Mouse (Mus musculus) thymus, postnatal 25 days (tissue): ENCODE measurements around the gene Gsta4.
"Not testable (repeated sequence)": the region's sequence is repeated elsewhere in the genome, so short reads cannot be mapped to it uniquely, and the experiment has no call there.

Source experiments
- DNase-seq: peaks from one replicate; pipeline ENCODE4 v3.0.0; 2022

Gsta4 gene

DNA sequence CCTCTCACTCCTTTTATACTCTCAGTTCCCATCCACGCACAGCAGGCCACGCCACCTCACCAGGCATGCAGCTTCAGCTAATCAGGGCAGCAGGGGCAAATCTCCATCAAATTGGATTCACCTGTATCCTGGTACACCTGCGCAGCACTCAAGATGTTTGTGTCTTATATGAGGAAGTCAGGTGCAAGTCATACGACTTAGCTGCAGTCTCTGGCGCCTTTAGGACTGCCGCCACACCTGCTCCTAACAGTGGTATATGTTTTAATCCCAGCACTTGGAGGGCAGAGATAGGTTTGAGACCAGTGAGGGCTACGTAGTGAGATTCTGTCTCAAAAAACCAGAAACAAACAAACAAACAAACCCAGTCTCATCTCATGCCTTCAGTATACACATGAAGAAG is at the start of gene Gsta4:
Gsta4 (plus strand) TSS at position 301 of the 400 bp plus-strand sequence.
- DNase-seq: not testable (repeated sequence)

DNA sequence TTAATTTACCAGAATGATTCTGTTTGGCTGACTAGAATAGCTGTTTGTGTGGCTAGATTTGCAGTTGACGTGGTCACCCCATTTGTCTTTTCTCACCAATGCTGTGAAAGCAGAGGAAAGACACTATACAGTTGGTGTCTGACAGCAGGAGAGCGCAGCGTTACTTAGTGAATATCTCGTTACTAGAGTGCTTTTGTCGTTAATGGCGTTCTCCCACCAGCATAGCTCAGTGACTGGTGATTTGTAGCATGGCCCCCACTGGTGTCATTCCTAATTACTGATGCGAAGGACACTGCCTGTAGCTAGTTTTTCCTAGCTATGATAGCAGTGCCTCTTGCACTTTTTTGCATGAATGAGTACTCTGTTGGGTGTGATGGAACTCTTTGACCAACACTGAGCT is 46.9 kb upstream of the Gsta4 start:
- DNase-seq: no peak

DNA sequence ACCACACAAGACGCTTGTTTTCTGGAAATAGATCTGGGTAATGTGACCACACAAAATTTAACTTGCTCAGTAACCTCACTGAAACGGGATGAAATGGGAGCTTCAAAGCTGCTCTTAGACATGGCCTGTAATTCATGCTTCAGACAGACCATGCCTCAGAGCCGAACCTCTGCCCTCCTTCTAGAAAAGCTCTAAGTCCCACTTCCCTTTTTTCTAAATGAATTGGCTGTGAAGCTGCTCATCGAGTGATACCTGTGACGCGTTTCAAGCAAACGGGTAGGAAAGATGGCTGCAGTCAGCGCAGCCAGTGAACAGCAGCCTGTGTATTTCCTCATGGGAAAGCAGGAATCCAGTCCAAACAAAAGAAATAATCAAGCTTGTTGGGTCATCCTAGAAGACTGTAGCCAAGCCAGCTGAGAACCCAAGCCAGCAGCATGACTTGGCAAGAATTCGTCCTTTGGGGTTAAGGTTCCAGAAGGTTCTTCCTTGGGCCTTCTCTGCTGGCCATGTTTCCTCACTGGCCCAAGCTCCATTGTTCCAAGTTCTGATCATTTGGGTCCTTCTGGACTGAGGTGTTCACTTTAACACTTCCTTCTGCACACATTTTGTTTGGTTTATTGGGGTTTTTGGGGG is 44.4 kb upstream of the Gsta4 start:
- no peak for DNase-seq

DNA sequence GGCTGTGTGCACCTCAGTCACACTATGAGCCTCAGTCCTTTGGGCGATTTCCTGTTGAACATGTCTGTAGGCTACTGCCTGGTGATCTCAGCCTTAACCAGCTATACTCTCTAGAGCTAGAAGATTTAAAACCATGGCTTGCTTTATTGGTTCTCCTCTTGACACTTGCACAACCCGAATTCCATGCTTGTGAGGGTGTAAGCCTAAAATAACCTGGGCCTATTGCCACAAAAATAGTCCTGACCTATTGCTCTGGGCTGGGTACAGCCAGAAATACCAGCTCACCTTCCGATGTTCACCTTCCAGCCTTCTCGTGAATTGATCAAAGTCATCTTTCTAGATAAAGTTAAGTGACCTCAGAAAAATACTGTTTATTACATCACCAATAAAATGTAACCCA is 43.1 kb upstream of the Gsta4 start:
- DNase-seq: no peak

DNA sequence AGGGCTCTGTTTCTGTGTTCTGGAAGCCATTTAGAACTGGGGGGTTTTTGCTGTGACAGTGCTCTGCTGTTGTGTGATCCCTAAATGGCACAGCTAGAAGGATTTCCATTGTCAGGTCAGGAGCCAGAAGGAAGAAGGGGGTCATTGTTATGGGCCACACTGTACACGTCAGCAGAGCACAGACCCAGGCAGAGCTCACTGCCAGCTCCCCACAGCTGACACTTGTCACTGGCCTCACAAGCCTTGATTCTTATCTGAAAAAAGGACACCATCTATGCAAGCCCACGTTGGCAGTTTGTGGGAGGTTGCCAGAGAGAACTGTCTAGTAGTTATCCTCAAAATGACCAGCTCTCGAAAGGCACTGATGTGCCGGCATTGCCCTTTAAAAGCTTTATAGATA is 36.5 kb upstream of the Gsta4 start:
- DNase-seq: no peak

DNA sequence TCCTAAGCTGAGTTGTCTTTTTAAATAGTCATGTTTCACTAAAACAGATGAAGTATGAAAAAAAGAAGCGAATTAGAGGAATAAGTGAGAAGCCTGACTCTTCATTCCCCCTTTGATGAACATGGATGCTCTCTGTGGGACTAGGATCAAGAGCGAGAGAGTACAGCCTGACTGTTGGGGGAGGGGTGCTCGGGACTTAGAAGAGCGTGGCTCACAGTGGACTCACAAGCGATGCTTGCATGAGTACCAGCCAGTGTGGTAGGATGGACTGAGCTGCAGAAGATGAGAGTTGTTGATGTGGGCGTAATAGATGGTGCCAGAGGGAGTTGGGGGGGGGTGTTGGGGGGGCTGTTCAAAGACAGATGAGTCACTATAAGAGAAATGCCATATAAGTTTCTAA is 35.9 kb upstream of the Gsta4 start:
- DNase-seq: no peak

DNA sequence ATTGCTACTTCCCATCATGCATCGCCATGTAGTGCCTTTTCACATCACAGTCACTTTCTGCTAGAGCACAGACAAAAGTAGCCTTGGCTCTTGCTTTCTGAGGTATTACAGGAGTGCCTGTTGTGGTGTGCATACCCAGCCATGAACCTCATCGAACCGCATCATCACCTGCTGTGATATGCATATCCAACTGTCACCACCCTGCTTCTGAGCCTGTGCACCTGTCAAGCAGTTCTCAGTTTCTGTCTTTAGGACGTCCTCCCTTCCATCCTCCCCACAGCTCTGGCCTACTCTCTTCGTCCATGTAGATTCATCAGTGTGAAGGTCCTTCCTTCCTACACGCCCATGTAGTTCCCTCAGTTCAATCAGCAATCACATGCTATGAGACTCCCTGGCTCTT is 34.4 kb upstream of the Gsta4 start:
- no peak for DNase-seq

DNA sequence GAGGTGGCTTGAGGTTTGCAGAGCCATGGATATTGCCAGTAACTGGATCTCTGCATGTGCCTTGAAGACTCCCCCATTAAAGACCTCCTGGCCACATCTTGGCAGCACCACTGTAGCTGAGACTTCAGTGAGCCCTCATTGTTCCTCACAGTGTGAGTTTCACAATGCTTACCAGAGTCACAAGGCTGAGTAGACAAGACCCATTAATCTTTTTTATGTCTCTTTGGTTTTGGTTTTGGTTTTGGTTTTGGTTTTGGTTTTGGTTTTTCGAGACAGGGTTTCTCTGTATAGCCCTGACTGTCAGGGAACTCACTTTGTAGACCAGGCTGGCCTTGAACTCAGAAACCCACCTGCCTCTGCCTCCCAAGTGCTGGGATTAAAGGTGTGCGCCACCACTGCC is 32.8 kb upstream of the Gsta4 start:
- DNase-seq: not testable (repeated sequence)

DNA sequence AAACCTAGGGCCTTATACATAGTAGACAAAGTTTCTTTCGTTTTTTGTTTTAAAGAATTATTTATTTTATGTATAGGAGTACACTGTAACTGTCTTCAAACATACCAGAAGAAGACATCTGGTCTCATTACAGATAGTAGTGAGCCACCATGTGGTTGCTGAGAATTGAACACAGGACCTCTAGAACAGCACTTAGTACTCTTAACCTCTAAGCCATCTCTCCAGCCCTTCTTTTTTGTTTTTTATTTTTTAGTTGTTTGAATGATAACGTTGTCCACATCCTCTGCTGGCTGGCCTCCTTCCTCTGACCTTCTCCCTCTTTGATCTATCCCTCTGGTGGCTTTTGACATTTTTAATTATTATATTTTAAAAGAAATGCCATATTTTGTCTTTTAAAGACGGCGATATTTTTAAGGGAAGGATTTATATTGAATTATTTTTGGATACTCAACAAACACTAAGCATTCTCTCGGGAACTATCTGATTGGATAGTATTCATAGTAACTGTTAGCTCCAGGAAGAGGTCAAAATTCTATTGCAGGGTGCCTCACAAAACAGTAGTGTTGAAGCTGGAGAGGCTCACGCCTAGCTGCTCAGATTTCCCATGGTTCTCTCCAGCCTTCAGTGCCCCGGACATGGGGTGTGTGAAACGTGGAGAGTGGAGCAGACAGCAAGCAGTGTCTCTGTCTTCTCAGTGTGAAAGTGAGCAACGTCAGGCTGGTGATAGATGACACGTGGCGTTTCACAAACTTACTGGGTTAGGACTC is 28.2 kb upstream of the Gsta4 start:
- no peak for DNase-seq

DNA sequence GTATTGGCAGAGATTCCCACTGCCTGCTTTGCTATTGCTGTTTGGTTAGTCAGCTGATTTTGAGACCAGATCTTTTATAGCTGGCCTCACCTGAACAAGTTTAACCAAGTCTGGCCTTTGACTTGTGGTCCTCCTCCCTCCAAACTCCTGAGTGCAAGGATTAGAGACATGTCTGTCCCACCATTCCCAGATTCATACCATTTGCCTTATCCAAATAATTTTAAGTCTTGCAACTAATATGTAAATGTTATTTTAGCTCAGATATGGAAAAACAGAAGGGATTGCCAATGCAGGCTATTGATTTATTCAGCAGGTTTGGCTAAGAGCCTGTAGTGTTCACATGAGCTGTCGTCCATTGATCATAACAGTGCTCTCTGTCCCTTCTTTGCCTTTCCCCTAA is 25.4 kb upstream of the Gsta4 start:
- no peak for DNase-seq

DNA sequence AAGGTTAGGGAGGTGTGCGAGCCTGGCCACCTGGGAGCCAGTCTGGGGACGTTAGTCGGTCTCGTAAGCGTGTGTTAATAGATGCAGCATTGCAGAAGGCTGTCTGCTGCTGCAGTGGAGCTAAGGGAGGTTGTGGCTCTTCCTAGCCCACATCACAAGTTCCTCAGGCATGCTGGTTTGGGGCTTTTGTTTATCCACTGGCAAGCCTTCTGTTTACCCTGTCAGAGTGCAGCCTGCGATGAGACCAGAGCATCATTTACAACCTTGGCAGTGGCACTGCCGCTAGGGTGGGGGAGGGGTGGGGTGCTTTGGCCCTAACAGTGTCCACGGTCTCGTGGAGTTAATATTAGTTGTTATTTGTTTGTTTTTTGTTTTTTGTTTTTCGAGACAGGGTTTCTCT is 19.3 kb upstream of the Gsta4 start:
- no peak for DNase-seq

DNA sequence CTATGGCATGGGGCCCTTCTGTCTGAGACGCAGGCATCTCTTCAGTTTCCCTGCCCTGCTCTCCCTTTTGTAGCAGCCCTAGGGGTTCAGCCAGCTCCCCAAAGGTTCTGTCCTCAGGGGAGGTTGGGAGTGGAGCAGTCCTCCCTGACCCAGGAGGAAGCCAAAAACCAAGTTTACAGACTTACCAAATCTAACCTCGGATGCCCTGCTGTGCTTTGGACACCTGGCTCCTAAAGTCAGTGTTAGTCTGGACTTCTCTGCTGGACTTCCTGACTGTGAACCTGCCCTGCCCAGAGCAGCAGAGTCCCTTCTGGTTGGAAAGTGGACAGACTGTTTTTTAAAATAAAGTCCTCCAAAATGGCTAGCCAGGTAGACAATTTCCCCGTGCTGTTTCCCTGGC is 17.8 kb upstream of the Gsta4 start:
- no peak for DNase-seq

DNA sequence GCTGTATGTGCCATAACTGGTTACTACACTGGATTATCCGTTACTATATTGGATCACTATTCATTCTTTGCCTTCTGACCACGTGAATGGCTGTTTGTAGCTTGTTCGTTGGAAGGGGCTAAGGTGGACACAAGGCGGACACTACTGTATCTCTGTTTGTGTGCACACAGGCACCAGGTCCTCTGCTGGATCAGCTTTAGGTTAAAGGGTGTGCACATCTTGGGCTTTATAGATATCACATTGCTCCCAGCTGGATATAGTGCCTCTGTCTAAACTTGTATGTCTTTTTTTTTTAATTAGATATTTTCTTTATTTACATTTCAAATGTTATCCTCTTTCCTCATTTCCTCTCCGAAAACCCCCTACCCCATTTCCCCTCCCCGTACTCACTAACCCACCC is 17.1 kb upstream of the Gsta4 start:
- no peak for DNase-seq

DNA sequence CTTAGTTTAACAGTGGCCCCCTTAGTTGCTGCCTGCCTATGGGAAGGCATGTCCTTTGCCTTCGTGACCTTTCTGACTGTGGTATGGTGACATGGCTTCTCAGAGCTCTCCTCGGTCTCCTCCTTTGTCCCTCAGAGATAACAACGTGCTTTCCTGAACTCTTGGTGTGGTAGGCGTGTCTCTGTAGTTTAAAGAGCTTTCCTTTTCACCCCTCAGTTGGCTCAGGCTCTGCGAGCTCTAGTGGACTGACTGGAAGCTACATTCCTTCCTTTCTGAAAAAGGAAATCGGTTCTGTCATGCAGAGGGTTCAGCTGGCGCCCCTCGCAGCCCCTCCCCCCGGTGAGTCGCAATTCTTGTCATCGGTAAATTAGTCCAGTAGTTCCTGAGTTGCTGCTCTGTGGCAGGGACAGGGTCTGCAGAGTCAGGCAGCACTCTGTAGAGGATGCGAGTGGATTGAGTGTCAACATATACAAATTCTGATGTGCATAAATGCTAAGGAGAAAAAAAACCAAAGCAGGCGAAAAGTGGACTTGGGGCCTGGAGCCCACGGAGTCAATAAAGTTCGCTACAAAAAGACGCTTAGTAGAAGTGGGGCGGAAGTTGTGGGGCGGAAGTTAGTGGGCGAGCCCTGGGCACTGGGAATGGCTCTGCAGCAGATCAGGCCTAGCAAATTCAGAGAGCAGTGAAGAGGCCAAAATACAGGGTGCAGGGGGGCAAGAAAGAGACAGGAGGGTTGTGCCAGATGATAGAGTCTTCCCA is 15.7 kb upstream of the Gsta4 start:
- DNase-seq: no peak

DNA sequence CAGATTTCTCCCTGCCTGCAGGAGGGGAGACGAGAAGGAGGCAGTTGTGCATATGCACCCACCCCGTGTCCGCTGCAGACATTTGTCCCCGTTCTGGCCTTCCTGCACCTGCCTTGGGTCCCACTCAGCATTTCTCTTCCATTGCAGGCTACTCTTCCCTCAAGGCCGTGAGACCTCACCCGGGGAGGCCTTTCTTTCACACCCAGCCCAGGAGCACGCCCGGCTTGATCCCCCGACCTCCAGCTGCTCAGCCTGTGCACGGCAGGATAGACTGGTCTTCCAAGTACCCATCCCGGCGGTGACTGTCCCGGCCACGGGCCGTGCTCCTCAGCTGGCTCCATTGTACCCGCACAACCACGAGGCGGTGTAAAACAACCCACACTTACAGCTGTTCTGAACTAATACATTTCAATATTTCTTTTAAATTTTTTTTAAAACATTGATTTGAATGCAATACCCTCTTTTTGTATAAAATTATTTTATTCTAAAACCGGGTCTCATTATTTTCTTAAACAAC is 15.1 kb upstream of the Gsta4 start:
- DNase-seq: no peak

DNA sequence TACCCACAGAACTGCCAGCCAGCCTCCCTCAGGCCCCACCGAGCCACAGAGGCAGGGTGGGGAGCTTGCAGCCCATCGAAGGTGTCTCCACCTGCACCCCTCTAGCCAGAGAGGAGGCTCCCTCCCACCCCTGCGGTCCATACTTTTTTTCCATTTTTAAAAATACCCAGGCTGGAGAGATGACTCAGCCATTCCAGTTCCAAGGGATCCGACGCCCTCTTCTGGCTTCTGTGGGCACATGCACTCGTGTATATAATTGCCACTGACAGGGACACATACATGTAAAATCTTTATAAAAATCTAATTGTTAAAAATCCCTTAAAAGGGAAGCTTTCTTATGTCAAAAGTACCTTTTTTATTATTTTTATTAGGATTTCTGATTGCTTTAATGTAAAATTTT is 13.7 kb upstream of the Gsta4 start:
- no peak for DNase-seq

DNA sequence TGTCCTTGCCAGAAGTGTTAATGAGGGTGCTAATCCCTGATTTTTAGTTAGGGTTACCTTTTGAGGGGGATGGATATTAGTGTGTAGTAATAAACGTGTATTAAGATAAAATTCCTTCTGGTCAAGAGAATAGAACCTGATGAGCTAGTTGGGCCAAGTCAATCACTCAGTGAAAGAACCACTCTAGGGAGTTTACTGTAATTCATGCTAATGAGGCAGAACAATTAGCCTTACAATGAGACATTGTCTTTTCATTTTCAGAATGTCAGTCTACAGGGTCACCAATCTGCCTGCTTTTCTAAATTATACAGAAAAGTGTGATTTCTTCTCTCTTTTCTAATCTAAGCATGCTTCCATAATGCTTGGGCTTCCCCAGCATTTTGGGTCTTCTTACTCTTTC is 8.6 kb upstream of the Gsta4 start:
- no peak for DNase-seq

DNA sequence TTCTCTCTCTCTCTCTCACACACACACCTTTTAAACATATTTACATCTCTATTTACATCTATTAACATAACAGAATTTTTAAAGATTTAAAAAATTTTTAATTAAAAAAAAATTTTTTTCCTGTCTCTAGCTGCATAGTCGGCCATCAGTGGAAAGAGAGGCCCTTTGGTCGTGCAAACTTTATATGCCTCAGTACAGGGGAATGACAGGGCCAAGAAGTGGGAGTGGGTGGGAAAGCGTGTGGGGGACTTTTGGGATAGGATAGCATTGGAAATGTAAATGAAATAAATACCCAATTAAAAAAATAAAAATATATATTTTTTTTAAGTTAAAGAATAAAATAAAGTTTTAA is 7.7 kb upstream of the Gsta4 start:
- not testable (repeated sequence) for DNase-seq

DNA sequence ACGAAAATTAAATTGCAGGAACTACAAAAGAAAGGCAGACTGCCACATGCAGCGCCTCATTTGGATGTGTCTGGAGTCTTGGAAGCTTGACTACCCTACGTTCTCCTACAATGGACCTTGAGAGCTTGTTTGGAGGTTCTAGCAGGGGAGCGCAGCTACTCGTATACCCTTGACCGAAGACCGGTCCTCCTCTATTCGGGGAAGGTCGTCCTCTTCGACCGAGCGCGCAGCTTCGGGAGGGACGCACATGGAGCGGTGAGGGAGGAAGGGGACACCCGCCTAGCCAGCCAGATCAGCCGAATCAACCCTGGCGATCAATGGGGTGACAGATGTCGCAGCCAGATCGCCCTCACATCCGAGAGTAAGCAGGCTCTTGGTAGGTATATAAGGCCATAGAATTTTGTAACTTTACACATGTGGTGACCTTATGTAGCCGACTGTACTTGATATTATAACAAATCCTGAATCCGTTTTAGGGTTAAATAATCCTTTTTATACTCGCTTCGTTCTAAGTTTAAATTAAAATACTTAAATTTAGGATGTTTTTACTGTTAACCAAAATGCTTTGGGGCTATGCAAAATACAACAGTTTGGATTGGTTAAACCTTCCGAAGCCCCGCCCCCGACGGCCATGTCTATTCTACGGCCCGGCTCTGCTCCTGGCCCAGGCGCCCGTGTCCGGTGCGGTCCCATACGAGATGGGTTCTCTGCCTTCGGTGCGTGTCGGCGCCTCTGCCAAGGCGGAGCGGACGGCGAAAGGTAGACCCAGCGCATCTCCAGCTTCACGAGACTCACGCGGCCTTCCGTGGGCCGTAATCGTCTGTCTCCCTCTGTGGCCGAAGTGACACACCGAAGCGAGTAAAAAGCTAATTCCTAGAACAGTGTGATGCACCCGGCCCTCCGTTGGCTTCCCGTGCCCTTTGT is 7.0 kb upstream of the Gsta4 start:
- DNase-seq: peak; percentile 94

DNA sequence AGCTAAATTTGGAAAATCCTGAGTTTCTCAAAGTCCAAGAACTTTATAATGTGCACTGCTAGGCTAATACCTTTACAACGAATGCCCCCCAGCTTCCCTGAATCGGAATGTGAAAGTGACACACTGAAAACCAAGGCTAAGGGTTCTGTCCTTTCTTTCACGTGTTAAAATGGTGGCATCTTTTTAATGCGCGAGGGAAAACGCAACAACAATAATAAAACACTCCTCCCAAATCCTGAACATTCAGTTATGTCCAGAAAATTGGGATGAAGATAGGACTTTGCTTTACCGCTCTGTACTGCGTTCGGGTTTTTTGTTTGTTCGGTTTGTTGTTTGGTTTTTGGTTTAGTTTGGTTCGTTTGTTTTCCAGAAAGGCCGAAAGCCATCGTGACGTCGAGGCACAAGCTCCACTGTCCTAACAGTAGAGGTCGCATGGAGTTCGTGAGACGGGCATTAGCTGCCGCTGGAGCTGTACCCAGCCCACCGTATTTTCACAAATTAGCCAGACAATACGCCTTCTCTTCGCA is 6.3 kb upstream of the Gsta4 start:
- peak; percentile 63 for DNase-seq

DNA sequence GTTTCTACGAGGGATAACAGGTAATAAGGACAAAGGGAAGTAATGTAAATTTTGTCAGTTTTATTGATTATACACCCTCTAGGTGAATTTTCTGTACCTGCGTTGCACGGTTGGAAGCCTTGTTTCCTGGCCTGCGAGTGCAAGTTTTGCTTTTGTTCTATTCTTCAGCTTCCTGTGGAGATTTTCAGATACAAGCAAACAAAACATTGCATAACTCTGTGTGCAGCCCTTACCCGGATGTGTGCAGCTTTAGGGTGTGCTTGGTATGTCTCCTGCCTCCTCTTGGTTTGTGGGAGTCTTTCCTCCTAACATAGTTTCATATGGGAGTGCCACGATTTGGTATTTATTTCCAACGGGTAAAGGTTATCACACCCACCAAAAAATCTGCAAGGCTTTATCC is 5.7 kb upstream of the Gsta4 start:
- peak; percentile 50 for DNase-seq

DNA sequence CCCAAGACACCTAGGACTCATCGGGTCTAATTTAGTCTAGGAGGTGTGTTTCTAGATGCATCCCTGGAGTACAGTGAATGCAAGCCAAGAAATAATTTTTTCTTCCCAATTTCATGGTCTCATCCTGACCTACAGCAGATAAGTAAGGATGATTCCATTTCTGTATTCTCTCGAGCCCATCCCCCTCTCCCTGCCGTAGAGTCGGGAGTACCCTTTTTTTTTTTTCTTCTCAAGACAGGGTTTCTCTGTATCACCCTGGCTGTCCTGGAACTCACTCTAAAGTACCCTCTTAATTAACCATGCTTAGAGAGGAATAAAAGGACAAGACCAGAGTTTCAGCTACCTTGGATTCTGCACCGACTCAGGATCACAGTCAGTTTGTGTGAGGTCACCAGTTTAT is 4.4 kb upstream of the Gsta4 start:
- no peak for DNase-seq

DNA sequence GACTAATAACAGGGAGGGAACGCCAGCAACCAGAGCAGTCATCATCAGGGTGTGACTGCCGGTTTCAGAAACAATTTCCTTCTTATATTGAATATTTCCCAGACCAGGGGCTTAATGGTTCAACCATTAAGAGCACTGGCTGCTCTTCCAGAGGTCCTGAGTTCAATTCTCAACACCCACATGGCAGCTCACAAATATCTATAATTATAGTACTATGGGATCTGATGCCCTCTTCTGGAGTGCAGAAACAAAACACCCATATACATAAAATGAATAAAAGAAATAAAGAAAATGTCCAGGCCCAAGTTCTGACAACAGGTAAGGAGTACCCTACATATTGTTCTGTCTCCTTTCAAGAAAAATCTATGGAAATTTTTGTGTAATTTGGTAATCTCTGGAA is 3.5 kb upstream of the Gsta4 start:
- DNase-seq: no peak
